Mouse (Mus musculus) natural killer cell, adult 2 months (primary cell): ENCODE data around the gene Wapl.

ENCODE experiments used
- DNase-seq, 2 experiments: peaks; one replicate each; pipeline ENCODE4 v3.0.0; 2022; ENCODE audit warnings: low spot score in 2 of 2

Wapl gene

DNA sequence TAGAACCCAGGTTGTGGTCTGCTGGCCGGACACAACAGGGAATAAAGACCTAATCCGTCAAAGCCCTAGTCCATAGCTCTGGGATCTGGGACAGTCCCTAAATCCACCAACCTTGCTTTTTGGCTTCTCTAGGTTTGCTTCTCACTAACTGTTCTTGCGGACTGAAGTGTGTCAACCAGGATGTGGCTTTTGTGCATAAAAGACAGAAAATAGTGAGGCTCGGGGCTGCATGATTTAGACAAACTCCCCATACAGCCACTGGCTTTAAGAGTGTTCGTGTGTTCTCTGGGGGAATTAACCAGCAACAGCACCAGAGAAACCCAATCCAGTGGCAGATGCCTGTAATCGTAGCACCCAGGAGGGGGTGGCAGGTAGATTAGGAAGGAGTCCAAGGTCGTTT, 98.4 kb downstream of the Wapl start:
- DNase-seq: no peak

DNA sequence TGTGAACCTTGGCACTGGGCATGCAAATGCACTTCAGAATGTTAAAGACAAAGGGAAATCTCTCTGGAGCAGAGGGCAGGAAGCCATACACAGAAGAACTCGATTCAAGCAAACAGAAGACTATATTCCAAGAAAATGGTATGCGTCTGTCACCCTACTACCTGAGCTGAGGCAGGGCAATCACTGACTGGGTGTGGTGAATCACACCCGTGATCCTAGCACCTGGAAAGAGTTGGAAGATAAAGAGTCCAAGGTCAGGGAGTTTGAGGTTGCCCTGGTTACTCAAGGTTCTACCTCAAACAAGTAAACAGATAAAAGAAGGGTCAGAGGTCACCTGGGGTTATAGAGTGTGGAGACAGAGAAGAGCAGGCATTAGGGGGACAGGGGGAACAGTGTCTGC, 100.0 kb downstream of the Wapl start:
- no peak for DNase-seq

DNA sequence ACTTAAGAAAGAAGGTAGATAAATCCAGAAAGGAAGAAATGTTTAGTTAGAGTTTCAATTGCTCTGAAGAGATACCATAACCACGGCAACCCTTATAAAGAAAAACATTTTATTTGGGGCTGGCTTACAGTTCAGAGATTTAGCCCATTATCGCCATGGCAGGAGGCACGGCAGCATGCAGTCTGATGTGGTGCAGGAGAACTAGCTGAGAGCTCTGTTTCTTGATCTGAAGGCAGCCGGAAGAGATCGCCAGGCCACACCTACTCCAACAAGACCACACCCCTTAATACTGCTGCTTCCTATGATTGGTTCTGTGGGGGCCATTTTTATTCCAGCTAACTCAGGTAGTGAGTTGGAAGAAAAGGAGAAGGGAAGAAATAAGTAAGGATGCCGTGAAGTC, 100.5 kb downstream of the Wapl start:
- DNase-seq: no peak

DNA sequence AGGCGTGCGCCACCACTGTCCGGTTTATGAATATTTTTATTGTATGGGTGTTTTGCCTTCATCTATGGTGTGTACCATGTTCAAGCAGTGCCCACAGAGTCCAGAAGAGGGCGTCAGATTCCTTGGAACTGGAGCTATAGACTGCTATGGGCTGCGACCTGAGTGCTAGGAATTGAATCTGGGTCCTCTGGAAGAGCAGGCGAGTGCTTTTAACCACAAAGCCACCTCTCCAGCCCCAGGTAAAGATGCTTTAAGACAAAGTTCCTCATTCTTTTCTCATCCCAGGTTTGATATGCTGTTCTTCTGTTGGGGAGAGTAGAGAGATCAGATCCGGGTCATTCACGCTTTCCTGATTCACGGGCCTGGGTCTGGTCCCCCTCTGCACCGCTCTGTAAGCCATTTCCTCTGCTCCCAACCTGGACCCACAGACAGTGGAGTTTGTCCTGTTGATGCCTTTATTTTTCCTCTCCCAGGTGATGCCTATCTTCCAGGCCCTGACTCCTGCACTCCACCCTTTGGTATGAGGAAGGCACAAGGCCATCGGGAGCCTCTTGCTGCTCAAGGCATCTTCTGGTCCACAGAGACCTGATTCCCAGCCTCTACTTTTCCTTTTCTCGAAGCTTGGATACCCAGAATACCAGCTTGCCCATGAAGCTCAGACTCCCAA, 103.1 kb downstream of the Wapl start:
- no peak for DNase-seq

DNA sequence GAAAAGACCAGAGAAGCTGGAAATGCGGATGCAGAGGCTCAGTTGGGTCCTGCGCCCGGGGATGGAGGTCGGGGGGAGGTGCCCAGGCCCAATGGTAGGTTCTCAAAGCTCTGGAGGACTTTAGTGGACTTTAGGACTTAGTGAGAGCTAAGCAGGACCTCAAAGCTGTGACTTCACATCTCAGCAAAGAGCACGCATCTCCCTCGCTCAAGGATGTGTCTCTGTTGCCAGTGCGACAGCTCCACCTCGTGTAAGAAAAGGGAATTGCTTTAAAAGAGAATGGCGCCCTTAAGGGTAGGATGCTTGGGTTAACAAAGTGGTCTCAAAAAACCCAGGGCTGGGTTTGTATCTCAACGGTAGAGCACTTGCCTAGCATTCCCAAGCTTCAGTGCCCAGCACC, 104.1 kb downstream of the Wapl start:
- peak; percentile 33 to 34 for DNase-seq

DNA sequence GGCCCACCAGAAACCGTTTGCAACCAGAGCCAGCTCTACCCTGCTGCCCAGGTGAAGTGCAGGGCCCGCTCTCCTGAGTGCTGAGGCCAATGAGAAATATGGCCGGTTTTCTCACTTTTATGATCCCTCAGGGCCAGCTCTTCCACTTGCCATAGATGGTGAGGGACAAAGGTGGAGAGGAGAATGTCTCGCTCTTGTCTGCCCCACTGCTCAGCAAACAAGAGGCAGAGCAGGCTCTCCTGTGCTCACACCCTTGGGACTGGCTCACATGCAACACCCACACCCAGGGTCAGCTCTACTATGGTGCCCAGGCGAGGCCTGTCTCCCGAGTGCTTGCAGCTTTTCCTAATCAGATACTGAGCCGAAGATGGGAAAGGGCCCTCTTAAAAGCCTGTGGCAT, 105.0 kb downstream of the Wapl start:
- no peak for DNase-seq

DNA sequence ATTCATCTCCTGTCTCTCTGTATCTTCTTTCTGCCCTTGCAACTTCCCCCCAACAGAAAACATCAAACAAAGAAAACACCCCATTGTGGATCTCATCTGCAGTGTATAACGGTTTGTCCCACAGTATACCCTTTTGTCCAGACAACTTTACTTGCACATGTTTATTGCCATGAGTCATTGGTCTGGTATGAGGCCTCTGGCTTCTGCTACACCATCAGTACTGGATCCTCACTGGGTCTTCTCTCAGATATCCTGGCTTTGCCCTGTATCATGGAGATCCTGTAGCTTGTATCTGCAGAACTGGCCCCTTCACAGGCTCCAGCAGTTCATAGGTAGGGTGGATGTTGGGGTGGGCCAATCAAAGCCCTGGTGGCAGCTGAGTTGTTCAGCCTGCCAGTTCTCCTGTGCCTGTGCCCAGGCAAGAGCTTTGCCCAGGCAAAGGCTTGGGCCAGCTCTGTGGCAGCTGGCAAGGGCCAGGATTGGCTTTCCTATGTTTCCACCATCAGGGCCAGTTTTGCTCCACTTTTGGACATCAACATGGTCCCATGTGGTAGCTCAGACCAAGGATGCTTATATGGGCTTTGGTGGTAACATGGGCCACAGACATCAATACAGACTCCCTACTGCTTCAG, 119.8 kb downstream of the Wapl start:
- DNase-seq: no peak
